Mouse (Mus musculus): ENCODE data around the gene Atg2a. TPM values are rescaled to one million over a fixed set of nuclear protein-coding genes. Genes with fewer than 3 reads are reported as not detected.

Gene Atg2a
- polyA plus RNA-seq, 1 experiment from 2014 or later, result 10.7 TPM

DNA sequence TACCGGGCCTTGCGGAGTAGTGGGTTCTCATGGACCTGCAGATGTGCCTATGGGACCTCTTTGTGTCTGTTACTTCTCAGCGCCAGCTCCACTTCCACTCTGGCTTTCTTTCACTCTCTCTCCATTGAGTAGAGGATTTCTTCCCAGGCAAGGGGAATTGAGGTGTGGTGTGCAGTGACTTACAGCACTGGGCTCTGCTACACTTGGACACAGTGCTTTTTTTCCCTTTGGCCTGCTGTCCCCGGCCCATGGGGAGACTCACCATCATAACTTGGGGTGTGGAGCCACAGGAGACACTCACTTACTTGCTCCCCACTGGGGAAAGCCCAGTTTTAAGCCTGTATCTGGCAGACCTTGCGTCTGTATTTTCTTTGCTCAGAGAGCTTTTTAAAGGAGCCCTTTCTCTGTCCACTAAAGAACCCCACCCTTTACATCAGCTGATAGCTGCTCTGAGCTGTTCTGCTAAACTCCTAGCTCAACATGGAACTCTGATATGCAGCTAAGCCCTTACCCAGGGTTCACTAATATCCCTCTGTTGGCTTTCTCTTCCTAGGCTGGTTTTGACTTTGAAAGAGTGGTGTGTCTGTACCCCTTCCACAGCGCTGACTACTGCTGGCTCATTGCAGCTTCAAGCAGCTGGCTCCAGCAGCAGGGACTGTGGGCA, 38.1 kb downstream of the Atg2a start:
- H3K27ac ChIP-seq, result peak overlapping the region; percentile 40; the same call in 1 of the 2 replicates
- peaks cover 38% of the 10 kb centered on the region for H3K4me1 ChIP-seq
- H3K4me2 ChIP-seq (replicated peaks), result peak overlapping the region; percentile 88
- WGBS, result 86% methylated on average over 6 of the region's 6 CpGs
- no peak for ATAC-seq (ENCODE audit: low FRiP score, low read depth)
- peak overlapping the region; percentile 89 for H3K9ac ChIP-seq
- H3K27me3 ChIP-seq, result no peaks in the 10 kb centered on the region
- no peaks in the 10 kb centered on the region for H3K9me3 ChIP-seq
- peaks cover 55% of the 10 kb centered on the region for H3K36me3 ChIP-seq
- peak overlapping the region; percentile 87 for H3K4me3 ChIP-seq

DNA sequence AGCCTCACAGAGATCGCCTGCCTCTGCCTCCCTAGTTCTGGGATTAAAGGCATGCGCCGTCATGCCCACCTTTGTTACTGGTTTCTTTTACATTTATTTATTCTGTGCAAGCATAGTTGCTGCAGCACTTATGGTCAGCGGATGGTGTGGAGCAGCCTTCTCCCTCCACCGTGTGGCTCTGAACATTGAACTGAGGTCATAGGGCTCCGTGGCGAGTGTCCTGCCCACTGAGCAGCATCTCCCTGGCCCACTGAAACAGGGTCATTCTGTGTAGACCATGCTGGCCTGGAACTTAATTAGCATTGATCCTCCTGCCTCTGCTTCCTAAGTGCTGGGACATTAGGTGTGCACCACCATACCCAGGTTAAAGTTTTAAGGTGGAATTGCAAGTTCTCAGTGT, 39.1 kb downstream of the Atg2a start:
- no peak for ATAC-seq (ENCODE audit: low FRiP score, low read depth)
- Histone ChIP-seq H3K4me1 (peaks cover 34% of the 10 kb centered on the region), H3K4me3 (no peak overlapping the region), H3K9ac (no peak overlapping the region; the same call in 1 of the 2 replicates), H3K27me3 (no peaks in the 10 kb centered on the region), H3K36me3 (peaks cover 64% of the 10 kb centered on the region), H3K9me3 (no peaks in the 10 kb centered on the region), H3K4me2 (replicated peaks) (0 out of 2 replicates have a peak overlapping the region, but pooled peaks have one; percentile 88), H3K27ac (no peak overlapping the region)
- WGBS, result 91% methylated on average over 7 of the region's 7 CpGs

DNA sequence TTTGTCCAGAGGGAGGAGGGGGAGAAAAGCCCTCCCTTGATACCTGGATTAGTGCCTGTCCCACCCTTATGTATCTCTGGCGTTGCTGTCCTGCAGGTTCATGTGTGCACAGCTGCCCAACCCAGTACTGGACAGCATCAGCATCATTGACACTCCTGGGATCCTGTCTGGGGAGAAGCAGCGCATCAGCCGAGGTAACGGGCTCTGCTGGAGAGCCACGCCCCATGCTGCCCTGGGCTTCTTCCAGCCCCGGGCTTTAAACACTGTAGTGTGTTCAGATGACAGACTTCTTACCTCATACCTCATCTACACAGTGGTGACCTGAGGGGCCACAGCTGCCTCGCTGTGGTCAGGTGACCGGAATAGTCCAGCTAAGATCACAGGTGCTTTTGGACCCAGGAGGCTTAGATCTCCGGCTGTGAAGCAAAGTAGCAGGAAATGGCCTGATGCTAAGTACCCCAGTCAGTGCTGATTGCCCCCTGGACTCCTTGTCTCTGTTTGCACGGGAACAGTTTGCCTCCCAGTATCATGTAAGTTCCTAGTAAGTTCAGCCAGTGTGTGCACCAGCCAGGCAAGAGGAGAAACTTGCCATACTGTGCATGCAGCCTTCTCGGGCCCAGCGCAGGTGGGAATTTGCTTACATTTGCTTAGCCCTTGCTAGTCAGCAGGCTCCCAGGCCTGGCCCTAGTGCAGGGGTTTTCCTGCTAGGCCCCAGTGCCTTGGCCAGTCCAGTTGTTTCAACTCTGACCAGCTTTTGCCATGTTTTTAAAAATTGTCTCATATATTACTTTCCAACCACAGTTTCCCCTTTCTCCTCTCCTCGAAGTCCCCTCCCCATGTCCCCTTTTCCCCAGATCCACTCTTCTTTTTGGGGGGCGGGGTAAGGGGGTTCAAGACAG, 39.9 kb downstream of the Atg2a start:
- H3K36me3 ChIP-seq, result peaks cover 73% of the 10 kb centered on the region
- no peak overlapping the region for H3K9ac ChIP-seq
- ATAC-seq (ENCODE audit: low FRiP score, low read depth), result no peak
- H3K9me3 ChIP-seq, result no peaks in the 10 kb centered on the region
- H3K4me1 ChIP-seq, result peaks cover 27% of the 10 kb centered on the region
- H3K27ac ChIP-seq, result no peak overlapping the region; the same call in 1 of the 2 replicates
- WGBS, result 79% methylated on average over 14 of the region's 14 CpGs
- no peaks in the 10 kb centered on the region for H3K27me3 ChIP-seq
- H3K4me2 ChIP-seq (replicated peaks), result no peak overlapping the region
- no peak overlapping the region for H3K4me3 ChIP-seq

DNA sequence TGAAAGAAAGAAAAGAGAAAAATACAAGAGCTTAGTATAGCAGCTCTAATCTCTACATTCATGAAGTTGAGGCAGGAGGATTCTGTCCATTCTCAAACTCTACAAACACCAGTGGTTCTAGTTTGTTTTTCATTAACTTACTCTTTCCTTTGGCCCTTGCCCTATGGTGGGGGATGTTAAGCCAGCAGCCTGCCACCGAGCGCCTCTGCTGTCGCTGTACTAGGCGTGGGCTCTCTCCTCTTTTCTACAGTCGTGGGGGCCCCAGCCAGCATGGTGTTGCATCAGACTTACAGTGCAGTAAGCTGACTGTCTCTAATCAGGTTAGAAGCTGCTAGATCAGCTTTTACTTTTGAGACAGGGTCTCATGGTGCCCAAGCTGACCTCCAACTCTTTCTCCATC, 41.5 kb downstream of the Atg2a start:
- H3K36me3 ChIP-seq, result peaks cover 85% of the 10 kb centered on the region
- H3K27ac ChIP-seq, result no peak overlapping the region
- H3K4me2 ChIP-seq (replicated peaks), result no peak overlapping the region
- no peak overlapping the region for H3K4me3 ChIP-seq
- no peaks in the 10 kb centered on the region for H3K9me3 ChIP-seq
- ATAC-seq (ENCODE audit: low FRiP score, low read depth), result no peak
- 81% methylated on average over 5 of the region's 5 CpGs for WGBS
- peaks cover 32% of the 10 kb centered on the region for H3K4me1 ChIP-seq
- no peak overlapping the region for H3K9ac ChIP-seq
- H3K27me3 ChIP-seq, result no peaks in the 10 kb centered on the region

DNA sequence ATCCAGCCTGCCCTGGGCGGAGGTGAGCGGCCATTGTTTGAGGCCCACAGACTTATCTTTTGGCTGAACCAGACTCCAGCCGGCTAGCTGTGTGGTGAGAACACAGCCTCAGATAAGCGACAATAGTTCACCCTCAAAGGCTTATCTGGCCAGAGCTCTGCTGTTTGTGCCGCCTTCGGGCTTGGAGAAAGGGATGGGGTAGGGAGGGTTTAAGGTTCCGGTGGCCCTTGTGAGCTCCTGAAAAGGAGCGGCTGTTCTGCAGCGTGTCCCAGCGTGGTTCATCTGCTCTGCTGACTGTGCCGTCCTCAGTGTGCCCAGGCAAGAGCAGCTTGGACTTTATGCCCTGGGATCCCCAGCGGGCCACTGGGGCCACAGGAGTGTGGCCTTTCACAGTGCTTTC, 43.0 kb downstream of the Atg2a start:
- Histone ChIP-seq H3K4me3 (no peak overlapping the region), H3K36me3 (peaks cover 91% of the 10 kb centered on the region), H3K9me3 (no peaks in the 10 kb centered on the region), H3K4me1 (peaks cover 24% of the 10 kb centered on the region), H3K27ac (no peak overlapping the region), H3K27me3 (no peaks in the 10 kb centered on the region), H3K9ac (peak overlapping the region; percentile 35; the same call in 1 of the 2 replicates), H3K4me2 (replicated peaks) (no peak overlapping the region)
- 89% methylated on average over 12 of the region's 12 CpGs for WGBS
- ATAC-seq (ENCODE audit: low FRiP score, low read depth), result no peak

DNA sequence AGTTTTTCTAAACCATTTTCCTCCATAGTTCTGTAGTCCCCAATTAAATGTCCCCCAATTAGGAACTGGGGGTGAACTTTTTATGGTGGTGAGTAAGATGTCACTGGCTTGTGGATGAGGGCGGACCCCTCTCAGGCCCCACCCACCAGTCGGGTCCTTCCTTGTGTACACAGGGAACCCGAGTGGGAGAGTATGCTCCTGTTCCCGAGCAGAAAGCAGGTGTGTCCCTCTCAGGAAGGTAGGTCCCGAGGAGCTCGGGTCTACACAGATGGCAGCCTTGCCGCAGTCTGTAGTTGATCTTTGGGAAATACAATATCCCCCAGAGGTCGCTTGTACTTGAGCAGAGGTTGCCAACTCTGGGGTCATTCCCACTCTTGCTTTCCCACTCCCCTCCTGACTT, 43.8 kb downstream of the Atg2a start:
- no peaks in the 10 kb centered on the region for H3K27me3 ChIP-seq
- WGBS, result 75% methylated on average over 8 of the region's 8 CpGs
- no peak overlapping the region for H3K9ac ChIP-seq
- peaks cover 91% of the 10 kb centered on the region for H3K36me3 ChIP-seq
- H3K4me2 ChIP-seq (replicated peaks), result no peak overlapping the region
- peaks cover 17% of the 10 kb centered on the region for H3K4me1 ChIP-seq
- ATAC-seq (ENCODE audit: low FRiP score, low read depth), result no peak
- H3K4me3 ChIP-seq, result no peak overlapping the region
- H3K9me3 ChIP-seq, result no peaks in the 10 kb centered on the region
- H3K27ac ChIP-seq, result no peak overlapping the region

DNA sequence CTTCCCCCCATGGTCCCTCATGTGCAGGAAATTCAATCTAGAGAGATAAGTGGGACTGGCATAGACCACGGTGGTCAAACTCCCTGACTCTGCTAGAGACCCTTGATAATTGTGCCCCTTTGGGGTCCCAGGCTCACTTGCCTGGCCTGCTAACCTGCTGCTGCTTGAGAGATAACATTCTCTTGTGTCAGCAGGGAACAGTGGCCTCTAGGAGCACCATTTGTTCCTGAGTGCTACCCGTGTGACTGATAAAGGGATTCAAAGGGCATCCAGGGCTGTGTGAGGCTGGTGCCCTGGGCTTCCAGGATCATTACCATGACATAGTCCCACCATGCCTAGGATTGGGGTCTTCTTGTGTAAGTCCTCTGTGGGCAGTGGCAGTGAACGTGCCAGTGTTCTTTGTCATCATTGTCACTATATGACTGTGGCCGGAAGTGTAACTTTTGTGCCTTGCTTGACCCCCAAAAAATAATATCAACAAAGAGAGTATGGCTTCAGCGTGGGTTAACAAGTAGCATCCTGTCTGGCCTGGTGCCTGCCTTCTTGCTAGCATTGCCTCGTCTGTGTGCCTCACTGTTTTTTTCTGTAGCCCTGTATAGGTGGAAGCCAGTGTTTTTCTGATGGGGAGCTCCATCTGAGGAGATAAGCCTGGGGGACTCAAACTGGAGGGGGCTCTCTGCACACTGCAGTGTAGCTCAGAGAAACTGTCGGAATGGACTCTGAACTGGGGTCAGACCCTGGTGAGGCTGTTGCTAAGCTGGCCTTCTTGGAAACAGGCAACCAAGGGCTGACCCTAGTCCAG, 44.4 kb downstream of the Atg2a start:
- Histone ChIP-seq H3K4me3 (no peak overlapping the region), H3K4me1 (peaks cover 17% of the 10 kb centered on the region), H3K4me2 (replicated peaks) (no peak overlapping the region), H3K27ac (no peak overlapping the region), H3K27me3 (no peaks in the 10 kb centered on the region), H3K9me3 (no peaks in the 10 kb centered on the region), H3K9ac (no peak overlapping the region), H3K36me3 (peaks cover 88% of the 10 kb centered on the region)
- WGBS, result 79% methylated on average over 7 of the region's 7 CpGs
- no peak for ATAC-seq (ENCODE audit: low FRiP score, low read depth)

DNA sequence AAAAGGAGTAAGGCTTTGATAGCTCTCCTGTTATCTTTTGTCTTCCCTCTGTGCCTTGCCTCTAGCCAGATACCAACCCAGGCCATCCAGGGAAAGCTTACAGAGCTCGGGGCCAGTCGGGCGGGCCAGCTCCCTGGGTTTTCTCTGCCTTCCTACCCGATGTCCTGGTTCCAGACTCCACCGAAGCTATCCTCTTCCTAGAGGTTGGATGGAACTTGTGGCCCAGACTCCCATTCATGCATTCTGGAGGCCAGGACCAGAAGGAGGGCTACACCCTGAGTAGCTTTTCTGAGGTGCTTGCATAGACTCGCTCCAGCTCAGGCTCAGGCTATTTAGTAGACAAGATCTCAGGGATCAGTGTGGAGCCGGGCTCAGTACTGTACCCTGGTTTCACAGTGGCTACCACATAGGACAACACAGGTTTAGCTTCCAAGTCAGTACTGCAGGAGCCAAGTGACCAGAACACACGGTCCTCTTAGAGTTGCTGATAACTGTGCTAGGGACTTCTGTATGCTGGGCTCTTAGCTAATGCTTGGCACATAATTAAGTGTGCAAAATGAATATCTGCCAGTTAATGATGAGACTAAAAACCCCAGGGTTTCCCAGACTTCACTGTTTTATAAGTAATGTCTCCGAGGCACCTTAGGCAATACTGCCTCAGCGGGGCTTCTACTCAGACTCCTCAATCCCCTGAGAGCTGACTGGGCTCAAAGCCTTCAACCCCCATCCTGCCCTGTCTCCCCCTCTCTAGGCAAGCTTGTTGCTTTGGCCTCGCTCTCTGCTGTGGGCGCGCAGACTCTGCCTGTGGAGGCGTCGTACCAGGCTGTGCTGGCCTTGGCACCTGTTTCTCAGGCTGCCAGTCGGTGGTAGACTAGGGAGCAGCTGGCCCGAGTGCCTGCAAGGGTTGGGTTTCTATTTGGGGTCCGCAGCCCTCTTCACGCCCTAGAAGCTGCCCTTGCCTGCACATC, 45.2 kb downstream of the Atg2a start:
- ATAC-seq (ENCODE audit: low FRiP score, low read depth), result no peak
- Histone ChIP-seq H3K27ac (no peak overlapping the region), H3K9me3 (no peaks in the 10 kb centered on the region), H3K4me1 (peaks cover 17% of the 10 kb centered on the region), H3K27me3 (no peaks in the 10 kb centered on the region), H3K4me2 (replicated peaks) (no peak overlapping the region), H3K9ac (no peak overlapping the region), H3K4me3 (no peak overlapping the region), H3K36me3 (peaks cover 88% of the 10 kb centered on the region)
- 90% methylated on average over 19 of the region's 19 CpGs for WGBS

DNA sequence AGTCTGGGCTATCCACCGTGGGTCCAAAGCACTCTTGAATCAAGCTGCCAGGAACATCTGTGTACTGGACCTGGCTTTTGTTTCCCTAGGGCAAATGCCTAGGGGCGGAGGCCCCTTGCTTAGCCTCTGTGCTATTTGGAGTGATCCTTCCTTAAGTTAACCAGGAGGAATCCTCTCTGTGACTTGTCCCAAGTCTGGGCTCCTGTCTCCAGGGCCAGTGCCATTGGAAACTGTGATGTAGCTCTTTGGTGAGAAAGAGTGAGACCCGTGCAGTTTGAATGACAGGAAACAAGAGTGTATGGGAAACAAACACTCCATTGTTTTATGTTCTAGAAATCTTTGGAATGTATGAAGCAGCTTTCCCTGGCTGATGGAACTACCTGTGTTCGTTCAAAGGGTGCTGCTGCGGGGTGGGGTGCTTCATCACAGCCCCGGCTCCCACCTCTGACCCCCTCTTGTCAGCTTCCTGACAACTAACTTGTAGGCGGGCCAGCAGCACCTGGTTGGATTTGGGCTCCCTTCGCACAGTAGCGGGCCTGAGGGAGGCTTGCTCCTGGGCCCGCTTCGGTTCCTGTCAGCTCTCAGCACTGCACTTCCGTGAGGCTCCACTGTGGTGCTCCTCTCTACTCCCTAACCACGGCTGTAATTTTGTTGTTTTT, 46.9 kb downstream of the Atg2a start:
- Histone ChIP-seq H3K4me3 (no peak overlapping the region), H3K9me3 (no peaks in the 10 kb centered on the region), H3K4me1 (peaks cover 17% of the 10 kb centered on the region), H3K27me3 (no peaks in the 10 kb centered on the region), H3K36me3 (peaks cover 85% of the 10 kb centered on the region), H3K27ac (no peak overlapping the region), H3K4me2 (replicated peaks) (no peak overlapping the region), H3K9ac (no peak overlapping the region)
- no peak for ATAC-seq (ENCODE audit: low FRiP score, low read depth)
- 66% methylated on average over 13 of the region's 13 CpGs for WGBS

DNA sequence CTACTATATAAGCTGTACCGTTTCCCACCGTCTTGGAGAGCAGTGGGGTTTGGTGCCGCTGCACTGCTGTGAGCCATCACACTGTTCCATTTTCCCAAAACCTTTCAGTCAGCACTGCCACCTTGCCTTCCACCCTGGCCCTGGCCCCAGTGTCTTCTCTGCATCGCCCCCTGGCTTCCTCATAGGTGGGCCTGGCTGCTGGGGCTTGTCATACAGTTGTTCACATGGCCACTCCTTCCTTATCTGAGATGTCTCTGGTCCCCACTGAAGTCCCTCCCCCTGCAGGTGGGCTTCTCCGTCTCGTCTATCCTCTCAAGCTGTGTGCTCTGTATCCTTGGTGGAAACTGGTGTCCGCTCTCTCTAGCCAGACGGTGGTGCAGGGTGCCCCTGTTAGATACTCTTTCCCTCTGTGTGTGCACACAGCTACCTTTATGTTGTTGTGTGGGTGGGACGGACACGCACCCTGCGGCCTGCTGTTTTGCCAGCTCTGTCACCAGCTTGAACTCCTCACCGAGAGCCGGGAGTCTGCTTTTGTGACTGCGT, 48.3 kb downstream of the Atg2a start:
- Histone ChIP-seq H3K9me3 (no peaks in the 10 kb centered on the region), H3K9ac (no peak overlapping the region), H3K4me3 (no peak overlapping the region), H3K27ac (no peak overlapping the region), H3K36me3 (peaks cover 85% of the 10 kb centered on the region), H3K4me2 (replicated peaks) (no peak overlapping the region), H3K4me1 (peaks cover 17% of the 10 kb centered on the region), H3K27me3 (no peaks in the 10 kb centered on the region)
- WGBS, result 91% methylated on average over 14 of the region's 14 CpGs
- ATAC-seq (ENCODE audit: low FRiP score, low read depth), result no peak
